Mouse (Mus musculus) heart, adult 2 months (tissue): ENCODE results near the gene Asb10. TPM values are rescaled to one million over a fixed set of nuclear protein-coding genes. Genes with fewer than 3 reads are reported as not detected.

Source experiments
- DNase-seq, 2 experiments: peaks; one replicate each; pipeline ENCODE4 v3.0.0; 2021
- H3K27ac ChIP-seq: fragments of 200-600 bp; 2 replicates; pipeline ENCODE4 v1.8.1; 2022
- H3K27me3 ChIP-seq: fragments of 200-500 bp; 2 replicates; pipeline ENCODE4 v1.6.1; 2012; ENCODE audit warnings: mild to moderate bottlenecking, low read length, inconsistent platforms, mixed read lengths; ENCODE audit not compliant: control insufficient read depth, insufficient read depth
- H3K36me3 ChIP-seq: fragments of 200-500 bp; 2 replicates; pipeline ENCODE4 v1.6.1; 2012; ENCODE audit warnings: low read length, inconsistent platforms; ENCODE audit not compliant: control insufficient read depth, insufficient read depth
- H3K4me1 ChIP-seq: fragments of 200-500 bp; 2 replicates; pipeline ENCODE4 v1.6.1; 2011; ENCODE audit warnings: low read length; ENCODE audit not compliant: control insufficient read depth, insufficient read depth
- H3K4me3 ChIP-seq: fragments of 200-600 bp; 2 replicates; pipeline ENCODE4 v1.8.1; 2022
- H3K79me2 ChIP-seq: fragments of 200-500 bp; replicated peaks from 2 replicates; pipeline ENCODE4 v1.6.1; 2012; ENCODE audit warnings: mild to moderate bottlenecking, inconsistent platforms, low read length, moderate library complexity, mixed read lengths; ENCODE audit not compliant: control insufficient read depth, insufficient read depth
- H3K9ac ChIP-seq: fragments of 200-500 bp; 2 replicates; pipeline ENCODE4 v1.6.1; 2012; ENCODE audit warnings: low read depth, mild to moderate bottlenecking, control low read depth, inconsistent platforms, low read length, mixed read lengths
- CTCF ChIP-seq: fragments of 200-600 bp; IDR thresholded peaks from 2 replicates; pipeline ENCODE4 v1.8.1; 2022; ENCODE audit warnings: antibody characterized with exemption, mild to moderate bottlenecking, moderate library complexity
- EP300 ChIP-seq: fragments of 200-500 bp; IDR thresholded peaks from 2 replicates; pipeline ENCODE4 v1.6.1; 2011; ENCODE audit warnings: low read depth, low read length, control low read depth; ENCODE audit not compliant: insufficient read depth
- POLR2A ChIP-seq: fragments of 200-500 bp; IDR thresholded peaks from 2 replicates; pipeline ENCODE4 v1.6.1; 2011; ENCODE audit warnings: mild to moderate bottlenecking, low read depth, low read length, control low read depth; ENCODE audit not compliant: insufficient read depth
- WGBS: fragments of 180-500 bp; shearing (Covaris S2); methylation state at CpG from one replicate; pipeline ENCODE4 v1.1.7; 2018; 5-methylcytosine and 5-hydroxymethylcytosine counted together
- intact Hi-C: fragments of 180-260 bp; cut with DNase I; formaldehyde crosslinking; loops from one replicate; pipeline ENCODE4 v1.15.1; 2025
- polyA plus RNA-seq: library from polyadenylated mRNA; depleted of rRNA; stranded (reverse); fragments of >200 nt; gene quantifications from 2 replicates; pipeline ENCODE4 v1.2.3, GENCODE M21; 2012
- total RNA-seq, 2 experiments: library from RNA; stranded (reverse); gene quantifications; 2 replicates each; pipeline ENCODE4 v1.2.3; 2021

Gene Asb10
- total and polyA plus RNA-seq, 3 experiments, result 80.8 to 138 (median 93.5) TPM

GRCm38 (mm10) chr5:24521366-24521765, 19.4 kb downstream of the Asb10 start:
- WGBS, result 63% methylated on average over 8 of the region's 8 CpGs

DNA sequence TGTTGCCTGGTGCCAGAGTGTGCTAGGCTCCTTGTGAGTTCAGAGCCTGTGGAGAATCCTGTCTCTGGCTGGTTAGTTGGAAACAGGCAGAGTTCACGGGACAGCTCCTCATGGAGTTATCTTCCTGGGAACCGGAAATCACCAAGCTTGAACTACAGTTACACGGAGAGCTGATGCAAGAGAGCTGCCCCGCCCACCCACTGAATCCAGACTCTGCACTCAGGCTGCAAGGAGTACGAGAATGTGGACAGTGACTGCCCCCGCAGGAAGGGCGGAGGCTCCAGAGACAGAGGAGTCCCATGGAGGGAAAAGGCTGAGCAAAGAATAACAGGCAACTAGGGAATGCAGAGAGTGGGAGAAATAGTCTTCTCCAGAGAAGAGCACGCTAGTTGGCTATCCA, 28.5 kb downstream of the Asb10 start:
- Histone ChIP-seq H3K36me3 (no peaks in the 10 kb centered on the region), H3K27ac (no peak overlapping the region), H3K79me2 (no peaks in the 10 kb centered on the region), H3K4me3 (no peak overlapping the region), H3K27me3 (no peaks in the 10 kb centered on the region; the same call in 1 of the 2 replicates), H3K4me1 (no peaks in the 10 kb centered on the region), H3K9ac (no peak overlapping the region)
- 29% methylated on average over 8 of the region's 8 CpGs for WGBS
- TF ChIP-seq EP300 (no peak), CTCF (no peak), POLR2A (no peak)
- peak in 1 of 2 experiments; percentile 52 for DNase-seq
- intact Hi-C loops, result no loop called here

More at GRCm38 (mm10) chr5:24521366-24521765, 19.4 kb downstream of the Asb10 start:
- TF ChIP-seq POLR2A, result no peak
- no peak for TF ChIP-seq CTCF
- TF ChIP-seq EP300, result no peak
- Histone ChIP-seq H3K4me3 (no peak overlapping the region), H3K27ac (no peak overlapping the region), H3K79me2 (no peaks in the 10 kb centered on the region), H3K36me3 (no peaks in the 10 kb centered on the region), H3K27me3 (peaks cover 17% of the 10 kb centered on the region), H3K4me1 (no peaks in the 10 kb centered on the region), H3K9ac (no peak overlapping the region)
- DNase-seq, result no peak
- intact Hi-C loops, result no loop called here

DNA sequence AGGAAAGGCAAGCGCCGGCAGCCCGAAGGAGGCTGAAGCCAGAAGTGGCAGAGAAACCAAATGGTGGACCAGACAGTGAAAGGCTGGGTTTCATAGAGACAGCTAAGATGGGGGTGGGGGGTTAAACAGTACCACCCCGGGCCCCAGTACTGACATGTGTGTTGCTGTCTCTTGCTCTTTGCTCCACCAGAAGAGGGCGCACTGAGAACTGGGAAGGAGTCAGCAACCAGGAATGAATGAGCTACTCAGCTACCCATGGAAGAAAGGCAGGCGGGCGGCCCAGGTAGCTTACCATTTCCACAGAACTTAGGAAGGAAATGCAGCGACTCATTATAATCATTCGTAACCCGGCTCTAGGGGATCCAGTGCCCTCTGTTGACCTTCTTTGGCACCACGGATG, 30.1 kb downstream of the Asb10 start:
- peak; percentile 35 to 57 for DNase-seq
- H3K27ac ChIP-seq, result no peak overlapping the region
- no peaks in the 10 kb centered on the region for H3K27me3 ChIP-seq
- no peaks in the 10 kb centered on the region for H3K4me1 ChIP-seq
- no peak overlapping the region for H3K4me3 ChIP-seq
- no peak overlapping the region for H3K9ac ChIP-seq
- H3K36me3 ChIP-seq, result no peaks in the 10 kb centered on the region
- TF ChIP-seq CTCF (peak; percentile 80), EP300 (no peak), POLR2A (no peak)
- no peaks in the 10 kb centered on the region for H3K79me2 ChIP-seq
- 48% methylated on average over 11 of the region's 11 CpGs for WGBS
- intact Hi-C loops, result loop anchor here (1.0 kb wide), 2 partner anchors 87 to 142 kb away; no protein-coding TSS in a partner anchor

- intact Hi-C loops, result no loop called here
- H3K27me3 ChIP-seq, result no peaks in the 10 kb centered on the region
- no peaks in the 10 kb centered on the region for H3K79me2 ChIP-seq
- H3K36me3 ChIP-seq, result no peaks in the 10 kb centered on the region
- WGBS, result 92% methylated on average over 7 of the region's 7 CpGs
- H3K27ac ChIP-seq, result no peak overlapping the region
- TF ChIP-seq EP300, result no peak
- no peak overlapping the region for H3K9ac ChIP-seq
- H3K4me1 ChIP-seq, result no peaks in the 10 kb centered on the region
- no peak for DNase-seq
- H3K4me3 ChIP-seq, result no peak overlapping the region
Measured at GRCm38 (mm10) chr5:24508406-24508805, 32.4 kb downstream of the Asb10 start.

GRCm38 (mm10) chr5:24505513-24505912, 35.3 kb downstream of the Asb10 start:
- no peak overlapping the region for H3K4me3 ChIP-seq
- no peaks in the 10 kb centered on the region for H3K36me3 ChIP-seq
- H3K9ac ChIP-seq, result no peak overlapping the region
- H3K27ac ChIP-seq, result no peak overlapping the region
- H3K27me3 ChIP-seq, result no peaks in the 10 kb centered on the region
- 36% methylated on average over 2 of the region's 2 CpGs for WGBS
- no peaks in the 10 kb centered on the region for H3K4me1 ChIP-seq
- DNase-seq, result no peak
- TF ChIP-seq EP300 (no peak), CTCF (no peak), POLR2A (no peak)
- intact Hi-C loops, result no loop called here
- no peaks in the 10 kb centered on the region for H3K79me2 ChIP-seq

DNA sequence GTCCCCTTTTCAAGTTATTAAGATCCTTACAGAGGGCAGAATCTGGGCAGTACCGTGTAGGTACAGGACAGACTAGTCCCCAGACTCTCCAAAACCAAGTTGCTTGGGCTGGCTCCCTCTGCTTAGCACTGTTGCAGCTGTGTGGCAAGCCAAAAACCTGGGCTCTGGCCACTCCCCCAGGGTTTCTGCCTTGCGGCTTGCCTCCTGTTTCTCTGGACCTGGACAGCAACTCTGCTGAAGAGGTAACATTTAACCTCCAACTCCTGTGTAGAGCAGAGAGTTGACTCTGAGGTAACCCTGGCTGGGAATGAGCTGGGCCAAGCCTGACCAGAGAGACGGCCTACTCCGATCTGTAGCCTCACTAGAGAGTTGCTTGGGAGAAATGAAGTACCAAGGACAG, 38.0 kb downstream of the Asb10 start:
- Histone ChIP-seq H3K4me1 (no peaks in the 10 kb centered on the region), H3K79me2 (no peaks in the 10 kb centered on the region), H3K36me3 (no peaks in the 10 kb centered on the region), H3K27ac (no peak overlapping the region), H3K27me3 (no peaks in the 10 kb centered on the region), H3K9ac (no peak overlapping the region), H3K4me3 (no peak overlapping the region)
- intact Hi-C loops, result no loop called here
- DNase-seq, result no peak
- no peak for TF ChIP-seq POLR2A
- WGBS, result 77% methylated on average over 4 of the region's 4 CpGs

- no peak for TF ChIP-seq EP300
- no peak for TF ChIP-seq CTCF
- no peak for TF ChIP-seq POLR2A
- Histone ChIP-seq H3K27ac (no peak overlapping the region), H3K9ac (no peak overlapping the region), H3K27me3 (no peaks in the 10 kb centered on the region), H3K4me3 (no peak overlapping the region), H3K79me2 (no peaks in the 10 kb centered on the region), H3K4me1 (no peaks in the 10 kb centered on the region), H3K36me3 (no peaks in the 10 kb centered on the region)
- WGBS, result 69% methylated on average over 11 of the region's 11 CpGs
- DNase-seq, result no peak
- intact Hi-C loops, result no loop called here
Measured at GRCm38 (mm10) chr5:24500851-24501250, 39.9 kb downstream of the Asb10 start.
